Mouse (Mus musculus) erythroblast, embryonic 14.5 days (primary cell): ENCODE data around the gene Pwwp2b.

ENCODE experiments used
- GATA1 ChIP-seq: IDR thresholded peaks from 2 replicates; pipeline ENCODE4 v1.6.1; 2012; ENCODE audit warnings: low read length, inconsistent platforms, mixed read lengths
- TAL1 ChIP-seq: IDR thresholded peaks from 3 replicates; pipeline ENCODE4 v1.6.1; 2012; ENCODE audit warnings: low read length, inconsistent platforms, mixed read lengths

GRCm38 (mm10) chr7:139295653-139296052 lies 47.4 kb downstream of the Pwwp2b start:
- TF ChIP-seq TAL1 (no peak), GATA1 (no peak)
